Mouse (Mus musculus) left cerebral cortex, postnatal 10 days (tissue): ENCODE measurements around the gene Zfp422. TPM values are rescaled to one million over a fixed set of nuclear protein-coding genes. Genes with fewer than 3 reads are reported as not detected.
"Not testable (repeated sequence)": the region's sequence is repeated elsewhere in the genome, so short reads cannot be mapped to it uniquely, and the experiment has no call there.

Experiments
- DNase-seq, 2 experiments: peaks; one replicate each; pipeline ENCODE4 v3.0.0; 2021 to 2022; ENCODE audit warnings: low spot score in 2 of 2, mixed read lengths in 1 of 2; ENCODE audit errors: extremely low spot score in 1 of 2
- intact Hi-C: fragments of 180-260 bp; cut with DNase I; formaldehyde crosslinking; loops from one replicate; pipeline ENCODE4 v1.15.1; 2025
- microRNA-seq: library from miRNA; unstranded; fragments of <30 nt; microRNA quantifications from one replicate; pipeline ENCODE4 v1.2.0, GENCODE M21; 2022
- total RNA-seq, 2 experiments: library from RNA; stranded (reverse); gene quantifications; 2 replicates each; pipeline ENCODE4 v1.2.3; 2021

Gene Zfp422
- total RNA-seq, 2 experiments from 2014 or later = 28.8 to 33.2 TPM

DNA sequence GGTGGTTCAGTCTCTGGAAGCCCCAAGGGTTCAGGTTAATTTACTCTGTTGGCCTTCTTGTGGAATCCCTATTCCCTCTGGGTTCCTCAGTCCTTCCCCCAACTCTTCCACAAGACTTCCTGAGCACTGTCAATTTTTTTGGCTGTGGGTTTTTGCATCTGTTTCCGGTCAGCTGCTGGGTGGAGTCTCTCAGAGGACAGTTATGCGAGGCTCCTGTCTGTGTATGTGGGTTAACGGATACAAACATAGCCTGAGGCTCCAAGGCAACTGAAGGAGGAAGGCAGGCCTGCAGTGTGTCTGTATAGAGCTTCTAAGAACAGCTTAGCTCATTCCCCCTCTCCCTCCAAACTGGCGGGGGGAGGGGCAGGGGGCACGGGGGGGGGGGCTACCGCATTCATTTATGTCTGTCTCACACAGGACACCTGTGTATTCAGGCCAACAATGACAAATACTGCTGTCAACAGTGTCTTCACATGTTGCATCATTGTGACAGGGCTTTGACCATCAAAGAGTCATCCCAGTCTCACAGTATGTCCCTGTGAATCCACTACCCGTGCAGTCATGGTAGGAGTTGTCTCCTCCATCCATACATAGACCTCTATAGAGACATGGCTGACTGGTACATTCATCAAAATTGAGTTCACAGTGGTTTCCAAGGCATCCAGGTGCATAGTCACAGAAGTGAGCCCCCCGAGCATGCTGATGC is 7.3 kb downstream of the Zfp422 start:
- no peak for DNase-seq
- intact Hi-C loops = no loop called here

DNA sequence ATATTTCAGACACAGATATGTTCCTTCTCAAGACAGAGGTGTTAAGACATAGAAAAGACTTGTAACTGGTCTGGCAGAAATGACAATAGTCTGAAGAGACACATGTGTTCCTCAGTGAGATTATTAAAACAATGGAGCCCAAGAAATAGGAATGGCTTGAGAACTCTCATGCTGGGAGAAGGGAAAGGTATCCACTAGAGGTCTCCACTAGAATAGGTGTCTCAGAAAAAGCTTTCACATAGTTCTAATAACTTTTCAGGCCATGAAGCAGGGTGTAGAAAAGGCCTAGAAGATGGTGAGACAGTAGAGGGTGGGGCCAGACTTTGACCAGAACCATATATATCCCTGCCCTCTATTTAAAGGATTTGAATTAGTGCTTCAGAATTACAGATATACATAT is 10.7 kb downstream of the Zfp422 start:
- intact Hi-C loops = no loop called here

GRCm38 (mm10) chr6:116615719-116616118 is 13.1 kb downstream of the Zfp422 start:
- DNase-seq = no peak
- intact Hi-C loops = no loop called here

More for the DNA sequence above, 10.7 kb downstream of the Zfp422 start:
- no peak for DNase-seq

DNA sequence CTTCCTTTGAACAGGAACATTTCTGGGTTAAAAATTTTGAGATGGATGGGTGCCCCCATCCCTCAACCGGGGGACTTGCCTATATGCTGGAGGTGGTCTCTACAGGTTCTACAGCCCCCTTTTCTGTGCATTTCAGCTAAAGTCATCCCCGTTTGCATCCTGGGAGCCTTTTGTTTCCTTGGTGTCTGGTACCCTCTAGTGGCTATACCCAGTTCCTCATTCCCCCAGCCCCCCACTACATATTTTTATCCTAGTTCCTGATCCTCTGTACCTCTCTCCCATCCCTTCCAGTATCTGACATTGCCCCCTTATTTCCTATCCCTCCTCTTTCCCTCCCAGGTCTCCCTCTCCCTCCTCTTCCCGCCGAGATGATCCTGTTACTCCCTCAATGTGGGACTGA is 21.6 kb downstream of the Zfp422 start:
- intact Hi-C loops = no loop called here
- no peak for DNase-seq

DNA sequence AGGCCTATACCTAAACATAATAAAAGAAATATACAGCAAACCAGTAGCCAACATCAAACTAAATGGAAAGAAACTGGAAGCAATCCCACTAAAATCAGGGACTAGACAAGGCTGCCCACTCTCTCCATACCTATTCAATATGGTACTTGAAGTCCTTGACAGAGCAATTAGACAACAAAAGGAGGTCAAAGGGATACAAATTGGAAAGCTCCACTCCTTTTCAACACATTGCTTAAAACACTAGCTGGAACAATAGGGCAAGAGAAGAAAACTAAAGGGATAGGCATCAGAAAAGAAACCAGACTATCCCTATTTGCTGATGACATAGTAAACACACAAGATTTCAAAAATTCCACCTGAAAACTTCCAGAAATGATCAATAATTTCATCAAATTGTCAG is 27.8 kb downstream of the Zfp422 start:
- DNase-seq, intact Hi-C loops: not testable (repeated sequence)

DNA sequence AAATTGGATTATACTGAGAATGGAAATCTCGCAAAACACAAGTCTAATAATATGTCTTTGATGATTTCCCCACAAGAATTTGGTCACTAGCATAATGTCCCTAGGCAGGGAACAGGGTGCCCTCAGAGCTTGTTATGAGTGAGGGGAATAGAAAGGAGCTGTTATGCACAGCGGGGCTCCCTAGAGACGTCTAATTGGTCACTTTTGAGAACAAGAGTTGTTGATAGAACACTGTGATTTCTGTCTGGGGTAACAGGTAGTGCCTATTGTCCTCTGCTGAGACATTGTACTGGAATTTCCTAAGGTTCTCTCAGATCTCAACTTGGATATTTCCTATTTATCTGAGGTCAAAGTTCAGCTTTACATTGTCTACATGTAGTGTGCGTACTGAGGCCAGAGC is 44.7 kb downstream of the Zfp422 start, which contains the start of gene Olfr215:
Gene Olfr215 (minus strand): TSS at position 101 of the 400 bp plus-strand sequence.
- intact Hi-C loops = no loop called here
- DNase-seq = no peak

Small RNA genes lying within 50 kb of the gene (microRNA-seq; reads per million reads assigned to microRNA genes)
- not detected for gene Mir7043

Other genes with a start within 250 kb of the Zfp422 start
- 1 to 10 TPM in 1 of 2 experiments, under 1 TPM in 1; 0.95 to 1.9 TPM for gene Alox5, start 167.8 kb downstream of the Zfp422 start, total RNA-seq
- gene Olfr211, start 139.9 kb downstream of the Zfp422 start, total RNA-seq = not detected
- not detected for gene Olfr212, start 122.5 kb downstream of the Zfp422 start, total RNA-seq
- gene Olfr213, start 90.5 kb downstream of the Zfp422 start, total RNA-seq = under 1 TPM in 1 of 2 experiments, not detected in 1; 0.36 TPM
- gene Gm5580, start 77.9 kb downstream of the Zfp422 start, total RNA-seq = 1 to 10 TPM; 2.4 to 3.2 TPM
- not detected for gene Olfr214, start 74.8 kb downstream of the Zfp422 start, total RNA-seq
- not detected for gene Olfr215, start 44.8 kb downstream of the Zfp422 start, total RNA-seq
- gene Depp1, start 21.6 kb upstream of the Zfp422 start, total RNA-seq = 1 to 10 TPM; 1.1 to 3.5 TPM
- 1 to 10 TPM; 4.5 to 5.7 TPM for gene Rassf4, start 45.0 kb upstream of the Zfp422 start, total RNA-seq
- gene Tmem72, start 87.9 kb upstream of the Zfp422 start, total RNA-seq = under 1 TPM; 0.24 TPM